Mouse (Mus musculus) olfactory bulb, adult 2 months (tissue): ENCODE data around the gene Dner.

ENCODE experiments used
- CTCF ChIP-seq: fragments of 200-500 bp; IDR thresholded peaks from 2 replicates; pipeline ENCODE4 v1.5.1; 2012; ENCODE audit warnings: low read depth, mild to moderate bottlenecking, low read length, moderate library complexity; ENCODE audit not compliant: insufficient read depth
- POLR2A ChIP-seq: fragments of 200-500 bp; IDR thresholded peaks from 2 replicates; pipeline ENCODE4 v1.6.1; 2012; ENCODE audit warnings: mild to moderate bottlenecking, low read depth, low read length, moderate library complexity; ENCODE audit not compliant: insufficient read depth

GRCm38 (mm10) chr1:84613119-84613518 is 82.9 kb downstream of the Dner start:
- TF ChIP-seq POLR2A (no peak), CTCF (no peak)
